Mouse (Mus musculus) WW6 (cell line): ENCODE data around the gene Hcst.

ENCODE experiments used
- DNase-seq: peaks from one replicate; pipeline ENCODE4 v3.0.0-alpha.2; 2013; ENCODE audit warnings: low read depth, low spot score

The Hcst gene

DNA sequence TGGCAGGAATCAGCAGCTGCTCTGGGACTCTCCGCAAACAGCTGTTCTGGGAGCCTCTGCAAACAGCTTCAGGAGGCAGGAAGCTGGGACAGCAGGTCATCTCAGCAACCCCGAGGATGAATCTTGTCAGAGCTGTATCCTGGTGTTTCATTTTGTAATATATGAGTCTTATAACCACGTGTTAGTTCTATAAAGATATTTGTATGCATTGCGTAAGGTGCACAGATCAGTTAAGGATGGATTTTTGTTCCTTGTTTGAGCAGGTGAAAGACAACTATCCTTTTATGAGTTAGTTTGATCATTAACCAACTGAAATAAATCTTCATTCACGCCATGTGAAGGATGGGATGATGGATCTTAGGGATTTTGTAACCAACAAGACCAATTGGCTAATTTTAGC is 39.6 kb downstream of the Hcst start:
- DNase-seq: no peak

DNA sequence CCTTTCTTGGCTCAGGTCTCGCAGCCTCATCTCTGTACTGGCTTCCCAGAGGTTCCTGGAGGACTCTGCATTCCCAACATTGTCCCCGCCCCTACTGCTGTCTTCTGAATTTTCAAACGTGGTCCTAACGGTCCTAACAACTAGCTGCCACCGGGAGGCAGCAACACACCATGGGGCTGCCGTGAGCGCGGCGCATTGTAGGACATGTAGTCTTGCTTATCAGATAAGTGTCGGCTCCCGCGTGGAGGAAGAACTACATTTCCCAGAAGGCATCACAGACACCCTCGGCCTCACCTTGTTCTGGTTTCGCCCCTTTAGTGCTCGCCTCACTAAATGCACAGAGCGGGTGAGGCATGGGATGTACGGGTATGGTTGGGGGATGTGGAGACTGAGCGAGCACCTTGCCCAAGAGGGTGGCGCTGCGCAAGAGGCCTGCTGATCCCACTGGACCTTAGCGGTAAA is 46.1 kb downstream of the Hcst start:
- peak; percentile 93 for DNase-seq
